Mouse (Mus musculus) liver, postnatal 0 days (tissue): ENCODE results near the gene Hunk. TPM values are rescaled to one million over a fixed set of nuclear protein-coding genes. Genes with fewer than 3 reads are reported as not detected.

Experiments used
- ATAC-seq: fragments of 200-750 bp; cut with Nextera tagmentation; 2 replicates; pipeline ENCODE4 v1.8.0; 2017; ENCODE audit warnings: mild to moderate bottlenecking, moderate library complexity
- DNase-seq: peaks from one replicate; pipeline ENCODE4 v3.0.0-alpha.2; 2016
- H3K27ac ChIP-seq: fragments of 300-500 bp; sonication (generic); 2 replicates; pipeline ENCODE4 v1.5.1; 2014; ENCODE audit warnings: antibody characterized with exemption, moderate library complexity, mild to moderate bottlenecking, low read depth
- H3K27me3 ChIP-seq: fragments of 300-500 bp; sonication (generic); 2 replicates; pipeline ENCODE4 v1.6.1; 2014; ENCODE audit warnings: low read length, control low read depth, mixed read lengths; ENCODE audit not compliant: insufficient read depth
- H3K36me3 ChIP-seq: fragments of 300-500 bp; sonication (generic); replicated peaks from 2 replicates; pipeline ENCODE4 v1.6.1; 2014; ENCODE audit warnings: mild to moderate bottlenecking, control low read depth, low read length, moderate library complexity, mixed read lengths; ENCODE audit not compliant: insufficient read depth
- H3K4me1 ChIP-seq: fragments of 300-500 bp; sonication (generic); 2 replicates; pipeline ENCODE4 v1.6.1; 2014; ENCODE audit warnings: antibody characterized with exemption, mild to moderate bottlenecking, control low read depth; ENCODE audit not compliant: insufficient read depth
- H3K4me2 ChIP-seq: fragments of 300-500 bp; sonication (generic); 2 replicates; pipeline ENCODE4 v1.6.1; 2014; ENCODE audit warnings: low read depth, mild to moderate bottlenecking, low read length, moderate library complexity, mixed read lengths
- H3K4me3 ChIP-seq: fragments of 300-500 bp; sonication (generic); 2 replicates; pipeline ENCODE4 v1.5.1; 2014; ENCODE audit warnings: low read depth, low read length
- H3K9ac ChIP-seq: fragments of 300-500 bp; sonication (generic); replicated peaks from 2 replicates; pipeline ENCODE4 v1.6.1; 2014; ENCODE audit warnings: mild to moderate bottlenecking, moderate library complexity
- H3K9me3 ChIP-seq: fragments of 300-500 bp; sonication (generic); 2 replicates; pipeline ENCODE4 v1.6.1; 2016; ENCODE audit warnings: mild to moderate bottlenecking, control low read depth, low read length, mixed read lengths
- CTCF ChIP-seq: sonication (generic); IDR thresholded peaks from 2 replicates; pipeline ENCODE4 v1.5.1; 2016; ENCODE audit warnings: antibody characterized with exemption, low read depth
- EP300 ChIP-seq: IDR thresholded peaks from 2 replicates; pipeline ENCODE4 v1.6.1; 2016; ENCODE audit warnings: antibody characterized with exemption, low read depth, mild to moderate bottlenecking
- WGBS: fragments of 180-500 bp; shearing (Covaris S2); extraction: QIAGEN DNeasy Blood & Tissue Kit; methylation state at CpG from one replicate; pipeline ENCODE4 v1.1.7; 2014; ENCODE audit not compliant: insufficient replicate concordance; 5-methylcytosine and 5-hydroxymethylcytosine counted together
- polyA plus RNA-seq: library from polyadenylated mRNA; unstranded; fragments of >200 nt; fragmentation: Nextera tagmentation; extraction: Ambion mirVana; gene quantifications from 2 replicates; pipeline ENCODE4 v1.2.1, GENCODE M21; 2015

The Hunk gene
- 1.1 and 1.2 TPM in 2 replicates for polyA plus RNA-seq

GRCm38 (mm10) chr16:90385688-90386513, at the start of gene Hunk:
Gene Hunk (plus strand): TSS chr16:90386013.
- peaks cover 30% of the 10 kb centered on the region for H3K27me3 ChIP-seq
- TF ChIP-seq EP300 (no peak), CTCF (no peak)
- peaks cover 16% of the 10 kb centered on the region for H3K4me1 ChIP-seq
- ATAC-seq (peak; percentile 85), DNase-seq (peak; percentile 79)
- peak within 1 kb of the TSS; percentile 91 for H3K27ac ChIP-seq
- H3K9ac ChIP-seq: peak within 1 kb of the TSS; percentile 79
- WGBS: under 1% methylated on average over 65 of the region's 101 CpGs
- H3K9me3 ChIP-seq: no peaks in the 10 kb centered on the region
- no peaks in the 10 kb centered on the region for H3K36me3 ChIP-seq
- peak within 1 kb of the TSS; percentile 67 for H3K4me3 ChIP-seq
- peak within 1 kb of the TSS; percentile 82 for H3K4me2 ChIP-seq

DNA sequence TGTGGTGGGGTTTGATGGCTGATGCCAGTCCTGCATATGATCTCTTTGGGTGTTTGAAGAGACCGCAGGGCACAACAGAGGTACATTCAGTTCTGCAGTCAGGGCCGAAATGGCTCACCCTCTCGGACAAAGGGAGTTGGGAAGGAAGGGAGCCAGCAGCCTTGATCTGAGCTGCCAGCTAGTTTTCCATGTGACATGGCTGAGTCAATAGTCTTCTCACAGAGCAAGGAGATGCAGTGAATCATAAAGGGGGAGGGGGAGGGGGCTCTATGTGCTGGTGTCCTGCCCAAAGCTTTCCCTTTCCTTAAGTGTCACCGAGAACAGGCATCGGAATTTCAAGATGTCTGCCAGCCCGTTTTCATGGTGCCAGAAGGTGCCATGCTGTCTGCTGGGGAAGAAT, 46.8 kb upstream of the Hunk start:
- H3K9me3 ChIP-seq: no peaks in the 10 kb centered on the region
- no peak overlapping the region for H3K9ac ChIP-seq
- DNase-seq: no peak
- 86% methylated on average over 6 of the region's 6 CpGs for WGBS
- H3K4me2 ChIP-seq: no peak overlapping the region
- H3K27me3 ChIP-seq: no peaks in the 10 kb centered on the region
- no peaks in the 10 kb centered on the region for H3K4me1 ChIP-seq
- no peaks in the 10 kb centered on the region for H3K36me3 ChIP-seq
- no peak overlapping the region for H3K4me3 ChIP-seq
- H3K27ac ChIP-seq: no peak overlapping the region
- TF ChIP-seq CTCF: no peak
- no peak for TF ChIP-seq EP300
- ATAC-seq: no peak

- no peak overlapping the region for H3K27ac ChIP-seq
- ATAC-seq: no peak
- DNase-seq: no peak
- no peak overlapping the region for H3K4me3 ChIP-seq
- no peak for TF ChIP-seq CTCF
- TF ChIP-seq EP300: no peak
- H3K36me3 ChIP-seq: no peaks in the 10 kb centered on the region
- 72% methylated on average over 5 of the region's 5 CpGs for WGBS
- no peaks in the 10 kb centered on the region for H3K4me1 ChIP-seq
- no peaks in the 10 kb centered on the region for H3K9me3 ChIP-seq
- no peaks in the 10 kb centered on the region for H3K27me3 ChIP-seq
- H3K9ac ChIP-seq: no peak overlapping the region
- no peak overlapping the region for H3K4me2 ChIP-seq
Observed at GRCm38 (mm10) chr16:90341086-90341485, 44.7 kb upstream of the Hunk start.

- DNase-seq (peak; percentile 70), ATAC-seq (peak; percentile 92)
- no peaks in the 10 kb centered on the region for H3K9me3 ChIP-seq
- no peak overlapping the region for H3K9ac ChIP-seq
- no peak overlapping the region for H3K4me3 ChIP-seq
- 27% methylated on average over 12 of the region's 13 CpGs for WGBS
- no peaks in the 10 kb centered on the region for H3K36me3 ChIP-seq
- no peak overlapping the region for H3K27ac ChIP-seq
- no peak overlapping the region for H3K4me2 ChIP-seq
- no peaks in the 10 kb centered on the region for H3K4me1 ChIP-seq
- no peaks in the 10 kb centered on the region for H3K27me3 ChIP-seq
- no peak for TF ChIP-seq EP300
- TF ChIP-seq CTCF: peak; percentile 59
Observed at GRCm38 (mm10) chr16:90349700-90350548, 35.9 kb upstream of the Hunk start.

- WGBS: 68% methylated on average over 8 of the region's 8 CpGs
- TF ChIP-seq CTCF (no peak), EP300 (no peak)
Observed at GRCm38 (mm10) chr16:90351726-90352125, 34.1 kb upstream of the Hunk start.

GRCm38 (mm10) chr16:90352691-90353090, 33.1 kb upstream of the Hunk start:
- Histone ChIP-seq H3K4me3 (no peak overlapping the region), H3K27me3 (no peaks in the 10 kb centered on the region), H3K27ac (no peak overlapping the region), H3K9ac (no peak overlapping the region), H3K4me1 (no peaks in the 10 kb centered on the region), H3K4me2 (no peak overlapping the region), H3K9me3 (no peaks in the 10 kb centered on the region), H3K36me3 (no peaks in the 10 kb centered on the region)
- ATAC-seq (no peak), DNase-seq (no peak)
- TF ChIP-seq EP300 (no peak), CTCF (no peak)
- 69% methylated on average over 6 of the region's 6 CpGs for WGBS

More at GRCm38 (mm10) chr16:90351726-90352125, 34.1 kb upstream of the Hunk start:
- H3K27ac ChIP-seq: no peak overlapping the region
- H3K4me3 ChIP-seq: no peak overlapping the region
- H3K4me1 ChIP-seq: no peaks in the 10 kb centered on the region
- H3K4me2 ChIP-seq: no peak overlapping the region
- no peaks in the 10 kb centered on the region for H3K9me3 ChIP-seq
- H3K9ac ChIP-seq: no peak overlapping the region
- H3K36me3 ChIP-seq: no peaks in the 10 kb centered on the region
- H3K27me3 ChIP-seq: no peaks in the 10 kb centered on the region
- DNase-seq: no peak
- ATAC-seq: no peak
